Mouse (Mus musculus) thymus, postnatal 25 days (tissue): ENCODE measurements at regions not wholly inside any gene's neighbourhood (a gene's known extent, or its start where the extent isn't known, plus 50 kb on each side); places are given as distances from the start of the nearest gene placed in this dataset.
A peak's percentile ranks its signal among the peaks of the same experiment; 100 is the strongest.

ENCODE experiments used
- DNase-seq: peaks from one replicate; pipeline ENCODE4 v3.0.0; 2022

GRCm38 (mm10) chr10:26434586-26434985 is 58.8 kb upstream of the L3mbtl3 start:
- no peak for DNase-seq

- no peak for DNase-seq
Observed at GRCm38 (mm10) chr10:26440720-26441119, 64.9 kb upstream of the L3mbtl3 start.

- no peak for DNase-seq
Observed at GRCm38 (mm10) chr10:26484311-26484710, 108.5 kb upstream of the L3mbtl3 start.

DNA sequence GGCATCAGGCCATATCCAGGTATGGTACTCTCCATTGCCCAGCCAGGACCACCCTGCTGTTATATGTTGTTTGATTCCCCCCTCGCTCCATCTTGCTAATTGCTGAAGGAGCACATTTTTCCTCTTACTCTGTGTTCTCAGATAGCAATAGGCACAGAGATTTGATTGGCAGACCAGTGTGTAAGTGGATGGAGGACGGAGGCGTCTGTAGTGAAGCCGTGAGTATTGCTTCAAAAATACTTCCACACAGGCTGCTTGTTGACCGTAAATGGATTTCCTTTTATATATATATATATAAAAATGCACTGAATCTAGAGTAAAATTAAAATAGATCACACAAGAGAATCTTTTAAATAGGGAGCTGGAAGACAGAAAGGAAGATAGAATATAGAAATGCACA is 115.6 kb upstream of the L3mbtl3 start:
- no peak for DNase-seq

- no peak for DNase-seq
Observed at GRCm38 (mm10) chr10:26492146-26492545, 116.4 kb upstream of the L3mbtl3 start.

- DNase-seq, result no peak
Observed at GRCm38 (mm10) chr10:26492856-26493484, 117.2 kb upstream of the L3mbtl3 start.

DNA sequence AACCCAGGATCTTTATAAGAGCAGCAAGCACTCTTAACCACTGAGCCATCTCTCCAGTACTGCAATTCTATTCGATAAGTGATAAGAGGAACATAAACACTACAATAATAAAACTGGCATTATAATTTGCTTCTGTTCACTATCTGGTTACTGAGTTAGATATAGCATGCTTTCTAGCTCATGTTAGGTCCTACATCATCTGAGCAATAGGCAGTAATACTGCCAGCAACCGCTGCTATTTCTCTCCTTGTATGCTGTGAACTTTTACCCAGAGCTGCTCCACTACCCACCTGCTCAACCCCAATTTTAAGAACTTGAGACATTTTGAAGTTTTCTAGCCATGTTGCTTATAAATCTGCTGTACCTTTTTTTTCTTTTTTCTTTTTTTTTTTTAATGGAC is 118.0 kb upstream of the L3mbtl3 start:
- DNase-seq, result no peak

- peak; percentile 68 for DNase-seq
Observed at GRCm38 (mm10) chr10:26494380-26494781, 118.6 kb upstream of the L3mbtl3 start.

DNA sequence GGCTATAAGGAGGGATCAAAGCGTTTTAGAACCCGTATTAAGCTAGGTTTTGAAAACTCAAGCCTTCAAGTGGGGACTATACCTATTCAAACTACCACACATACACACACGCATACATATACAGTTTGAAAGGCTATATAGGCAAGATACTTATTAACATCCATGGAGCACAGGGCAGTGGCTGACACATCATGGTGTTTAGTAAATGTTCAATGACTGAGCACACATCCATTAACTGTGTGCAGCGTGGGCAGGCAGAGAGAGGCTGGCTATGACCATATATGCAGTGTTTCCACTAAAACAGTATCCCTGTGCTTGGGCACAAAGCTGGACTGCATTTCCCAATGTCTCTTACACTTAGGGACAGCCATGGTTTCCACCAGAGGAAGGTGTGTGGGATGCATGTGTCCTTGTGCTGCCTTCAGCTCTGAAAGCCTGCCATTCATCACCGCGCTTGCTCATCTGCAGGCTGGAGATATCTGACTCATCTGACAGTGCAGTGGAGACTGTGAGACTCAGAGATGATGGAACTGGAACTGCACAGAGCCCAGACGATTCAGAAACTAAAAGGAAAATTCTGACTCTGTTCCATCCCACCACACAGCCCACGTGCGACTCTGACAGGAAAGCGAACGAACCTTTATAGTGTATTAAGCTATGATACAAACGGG is 124.6 kb upstream of the L3mbtl3 start:
- DNase-seq, result no peak

DNA sequence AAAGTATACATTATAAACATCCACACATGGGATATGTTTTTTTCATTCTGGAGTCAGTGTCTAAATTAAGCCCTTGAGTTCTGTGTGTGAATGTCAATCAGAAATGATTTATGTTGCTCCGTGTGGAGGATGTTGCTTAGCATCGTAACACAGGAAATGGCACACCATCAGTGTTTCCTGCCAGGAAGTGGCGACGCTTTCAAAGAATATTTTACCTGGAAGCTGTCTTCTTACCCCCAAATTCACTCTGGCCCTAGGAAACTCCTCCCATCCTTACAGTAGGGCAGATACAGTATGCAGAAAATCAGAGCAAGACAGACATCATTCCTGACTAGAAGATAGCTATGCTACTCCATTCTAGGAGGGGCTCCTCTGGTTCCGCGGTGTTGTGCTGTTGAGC is 145.1 kb upstream of the L3mbtl3 start:
- peak; percentile 36 for DNase-seq

DNA sequence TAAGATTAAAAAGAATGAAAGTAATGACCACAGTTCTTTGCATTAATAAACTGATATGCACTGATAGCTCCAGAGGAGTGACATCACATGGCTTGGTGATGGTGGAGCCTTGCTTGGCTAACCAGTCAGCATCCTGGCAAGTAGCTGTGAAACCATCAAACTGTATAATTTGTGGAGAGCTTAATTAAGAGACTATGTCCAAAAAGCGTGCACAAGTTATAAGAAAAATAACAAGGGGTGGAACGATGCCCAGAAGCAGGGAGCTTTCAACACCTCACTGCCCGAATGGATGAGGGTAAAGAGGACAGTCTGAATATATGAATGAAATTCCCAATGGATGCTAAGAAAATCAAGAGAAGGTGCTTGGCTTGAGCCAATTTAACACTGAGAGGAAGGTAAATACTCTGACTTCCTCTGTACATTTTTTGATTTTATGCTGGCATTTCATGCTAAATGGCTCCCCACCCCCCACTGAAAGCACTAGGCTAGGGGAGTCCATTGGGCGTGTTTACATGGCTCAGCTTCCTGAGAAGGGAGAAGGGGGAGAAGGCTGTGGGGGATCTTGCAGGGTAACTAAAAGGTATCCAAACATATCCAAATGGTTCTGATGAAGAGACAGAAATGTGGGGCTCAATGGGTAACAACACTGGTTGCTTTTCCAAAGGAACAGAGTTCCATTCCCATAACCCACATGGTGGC is 150.2 kb upstream of the L3mbtl3 start:
- no peak for DNase-seq

DNA sequence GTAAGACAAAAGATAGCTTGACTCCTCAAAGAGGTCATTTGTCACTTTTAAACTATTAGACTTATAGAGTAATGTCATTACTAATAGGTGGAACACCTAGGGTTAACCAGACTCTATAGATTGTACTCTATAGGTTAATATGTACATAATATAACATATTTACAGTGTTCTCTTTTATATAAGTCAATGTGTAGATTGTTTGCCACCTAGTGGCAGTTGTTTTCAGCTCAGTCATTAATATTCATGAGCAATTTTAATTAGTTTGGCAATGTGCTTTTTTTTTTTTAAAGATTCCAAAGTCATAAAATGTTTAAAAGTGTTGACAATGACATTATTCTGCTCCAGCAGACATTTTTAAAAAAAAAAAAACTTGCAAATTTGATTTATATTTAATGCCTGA is 164.4 kb upstream of the L3mbtl3 start:
- DNase-seq, result no peak

DNA sequence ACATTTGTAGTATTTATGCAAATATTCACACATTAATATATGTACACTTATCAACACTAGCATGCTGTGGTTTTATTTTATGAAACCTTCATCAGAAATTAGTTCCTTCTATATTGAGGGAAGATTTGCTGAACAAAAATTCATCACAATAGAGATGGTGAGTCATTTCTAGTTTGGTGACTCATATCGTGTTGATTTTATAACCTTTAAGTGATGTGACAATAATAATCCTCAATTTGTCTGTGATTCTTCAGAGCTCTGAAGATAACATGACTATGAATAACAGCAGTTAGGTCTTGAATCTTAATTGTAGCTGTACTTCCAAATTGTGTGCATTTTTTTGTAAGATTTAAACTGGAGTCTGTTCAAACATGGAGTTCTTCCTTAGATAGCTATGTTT is 168.3 kb upstream of the L3mbtl3 start:
- no peak for DNase-seq

DNA sequence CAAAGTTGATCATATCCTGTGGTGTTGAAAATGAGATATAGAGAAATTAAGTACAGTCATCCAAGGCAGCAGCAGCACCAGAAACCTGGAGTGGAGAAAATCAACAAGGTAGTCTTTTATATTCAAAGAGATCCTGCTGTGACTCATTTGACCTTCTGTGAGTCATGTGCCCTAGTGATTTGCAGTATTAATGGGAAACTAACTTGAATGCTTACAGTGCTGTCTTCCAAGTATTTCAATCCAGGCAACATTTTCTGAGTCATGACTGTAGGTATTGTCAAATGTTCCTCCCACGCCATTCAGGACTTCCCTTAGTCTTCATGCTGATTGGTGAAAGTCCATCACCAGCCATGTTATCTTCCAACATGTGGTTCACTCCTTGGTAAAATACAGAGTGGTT is 169.0 kb upstream of the L3mbtl3 start:
- DNase-seq, result no peak

GRCm38 (mm10) chr10:26556246-26556645 is 180.5 kb upstream of the L3mbtl3 start:
- no peak for DNase-seq

DNA sequence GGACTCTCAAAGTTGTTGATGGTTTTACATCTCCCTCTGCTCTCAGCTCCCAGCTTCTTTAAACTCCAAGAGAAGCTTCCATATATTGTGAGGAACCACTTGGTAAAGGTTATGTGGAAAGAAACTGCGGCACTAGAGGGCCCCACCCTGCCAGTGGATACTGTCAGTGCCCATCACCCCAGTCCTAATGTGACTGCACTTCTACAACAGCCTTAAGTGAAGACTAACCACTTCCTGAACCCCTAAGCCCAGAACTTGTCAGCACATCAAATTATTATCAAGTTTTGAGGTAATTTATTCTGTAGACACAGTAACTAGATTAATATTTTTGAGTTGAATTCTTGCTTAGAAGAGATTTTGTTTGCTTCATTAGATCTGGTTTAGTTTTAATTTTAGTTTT is 182.3 kb upstream of the L3mbtl3 start:
- DNase-seq, result no peak

DNA sequence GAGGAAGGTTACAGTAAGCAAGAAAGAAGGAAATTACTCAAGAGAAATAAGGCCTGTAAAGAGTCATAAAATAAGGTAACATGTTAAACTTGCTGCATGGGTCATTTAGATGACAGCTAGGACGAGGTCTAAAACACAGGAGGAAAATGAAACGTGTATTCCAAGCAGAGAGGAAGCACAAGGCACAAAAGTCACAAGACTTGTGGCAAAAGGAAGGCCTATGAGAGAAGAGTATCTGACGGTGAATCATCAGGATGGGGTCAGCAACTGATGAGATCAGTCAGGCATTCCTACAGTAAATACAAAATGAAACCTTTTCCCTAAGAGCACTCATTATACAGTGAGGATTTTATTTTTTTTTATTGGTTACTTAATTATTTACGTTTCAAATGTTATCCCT is 183.6 kb upstream of the L3mbtl3 start:
- DNase-seq, result no peak

- no peak for DNase-seq
Observed at GRCm38 (mm10) chr10:26560456-26560855, 184.7 kb upstream of the L3mbtl3 start.

DNA sequence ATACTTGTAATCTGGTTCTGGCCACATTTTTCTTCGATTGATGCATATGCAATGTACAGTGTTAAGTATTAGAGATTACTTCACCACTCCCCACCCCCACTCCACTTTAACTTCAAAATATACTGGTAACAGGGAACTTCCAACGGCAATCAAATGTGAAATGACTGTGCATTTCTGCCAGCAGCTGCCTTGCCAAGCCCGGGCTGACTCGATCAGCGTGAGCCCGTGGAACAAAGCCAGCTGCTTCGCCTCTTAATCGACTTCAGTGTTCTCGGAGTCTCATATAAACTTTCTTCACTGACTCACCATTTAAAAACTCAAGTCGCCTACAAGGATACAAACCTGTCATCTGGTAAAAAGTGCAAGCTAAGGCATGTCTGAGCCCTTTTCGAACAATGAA is 188.7 kb upstream of the L3mbtl3 start:
- DNase-seq, result peak; percentile 58

DNA sequence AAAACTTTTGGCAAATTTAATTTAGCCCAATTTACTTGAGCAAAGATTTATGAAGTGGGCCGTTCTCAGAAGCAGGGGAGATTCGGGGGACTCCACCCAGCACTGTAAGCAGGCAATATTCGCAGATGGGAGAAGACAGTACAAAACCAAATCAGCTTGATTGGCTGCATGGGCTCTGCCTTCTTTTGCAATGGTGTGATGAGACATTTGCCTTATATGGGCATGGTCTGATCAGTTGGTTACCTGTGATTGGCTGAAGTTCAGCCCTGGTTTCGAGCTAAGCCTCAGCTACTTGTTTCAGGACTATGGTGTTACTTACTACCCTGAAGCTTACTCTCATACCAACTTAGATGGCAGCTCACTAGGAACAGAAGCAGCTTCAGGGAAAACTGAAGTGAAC is 185.6 kb upstream of the Arhgap18 start:
- DNase-seq, result no peak

- no peak for DNase-seq
Observed at GRCm38 (mm10) chr10:26570468-26570867, 182.8 kb upstream of the Arhgap18 start.

- no peak for DNase-seq
Observed at GRCm38 (mm10) chr10:26571377-26571776, 181.8 kb upstream of the Arhgap18 start.

GRCm38 (mm10) chr10:26576153-26576552 is 177.1 kb upstream of the Arhgap18 start:
- no peak for DNase-seq

DNA sequence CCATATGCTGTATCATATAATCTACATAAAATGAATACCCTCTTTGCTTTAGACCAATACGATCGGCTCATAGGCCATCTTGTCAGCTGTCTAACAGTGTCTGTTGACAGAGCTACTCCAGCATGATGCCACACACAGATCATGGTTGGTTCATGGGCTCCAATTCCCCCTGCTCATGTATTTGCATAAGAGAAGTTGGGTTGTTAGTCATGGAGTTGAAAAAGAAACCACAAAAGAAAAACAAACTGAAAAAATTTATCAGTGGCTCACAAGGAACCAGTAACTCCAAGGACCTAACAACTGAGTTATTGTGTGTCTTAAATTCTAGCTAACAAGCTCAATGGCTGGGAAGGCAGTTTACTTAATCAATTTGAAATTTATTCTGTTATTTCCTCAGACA is 176.1 kb upstream of the Arhgap18 start:
- no peak for DNase-seq
